Mouse (Mus musculus) midbrain, embryonic 12.5 days (tissue): Measurements from ENCODE around the gene Cd3g. TPM values are rescaled to one million over a fixed set of nuclear protein-coding genes. Genes with fewer than 3 reads are reported as not detected.

Source experiments
- ATAC-seq: fragments of 200-750 bp; cut with Nextera tagmentation; 2 replicates; pipeline ENCODE4 v1.8.0; 2017; ENCODE audit warnings: low read depth, moderate TSS enrichment, moderate library complexity; ENCODE audit not compliant: low FRiP score
- H3K27ac ChIP-seq: fragments of 300-500 bp; sonication (generic); replicated peaks from 2 replicates; pipeline ENCODE4 v1.5.1; 2016; ENCODE audit warnings: mild to moderate bottlenecking
- H3K27me3 ChIP-seq: fragments of 300-500 bp; sonication (generic); 2 replicates; pipeline ENCODE4 v1.6.1; 2016; ENCODE audit warnings: mild to moderate bottlenecking
- H3K36me3 ChIP-seq: fragments of 300-500 bp; sonication (generic); 2 replicates; pipeline ENCODE4 v1.6.1; 2016
- H3K4me1 ChIP-seq: fragments of 300-500 bp; sonication (generic); 2 replicates; pipeline ENCODE4 v1.6.1; 2016
- H3K4me2 ChIP-seq: fragments of 300-500 bp; sonication (generic); replicated peaks from 2 replicates; pipeline ENCODE4 v1.6.1; 2016; ENCODE audit warnings: mild to moderate bottlenecking, moderate library complexity
- H3K4me3 ChIP-seq: fragments of 300-500 bp; sonication (generic); 2 replicates; pipeline ENCODE4 v1.5.1; 2016; ENCODE audit warnings: mild to moderate bottlenecking
- H3K9ac ChIP-seq: fragments of 300-500 bp; sonication (generic); replicated peaks from 2 replicates; pipeline ENCODE4 v1.6.1; 2016; ENCODE audit warnings: mild to moderate bottlenecking, moderate library complexity
- H3K9me3 ChIP-seq: fragments of 300-500 bp; sonication (generic); 2 replicates; pipeline ENCODE4 v1.6.1; 2016; ENCODE audit warnings: mild to moderate bottlenecking
- WGBS: fragments of 180-500 bp; shearing (Covaris S2); methylation state at CpG from one replicate; pipeline ENCODE4 v1.1.7; 2016; 5-methylcytosine and 5-hydroxymethylcytosine counted together
- polyA plus RNA-seq: library from polyadenylated mRNA; unstranded; fragments of >200 nt; fragmentation: Nextera tagmentation; extraction: Ambion mirVana; gene quantifications from 2 replicates; pipeline ENCODE4 v1.2.1, GENCODE M21; 2016

Gene Cd3g
- not detected in 2 replicates for polyA plus RNA-seq

DNA sequence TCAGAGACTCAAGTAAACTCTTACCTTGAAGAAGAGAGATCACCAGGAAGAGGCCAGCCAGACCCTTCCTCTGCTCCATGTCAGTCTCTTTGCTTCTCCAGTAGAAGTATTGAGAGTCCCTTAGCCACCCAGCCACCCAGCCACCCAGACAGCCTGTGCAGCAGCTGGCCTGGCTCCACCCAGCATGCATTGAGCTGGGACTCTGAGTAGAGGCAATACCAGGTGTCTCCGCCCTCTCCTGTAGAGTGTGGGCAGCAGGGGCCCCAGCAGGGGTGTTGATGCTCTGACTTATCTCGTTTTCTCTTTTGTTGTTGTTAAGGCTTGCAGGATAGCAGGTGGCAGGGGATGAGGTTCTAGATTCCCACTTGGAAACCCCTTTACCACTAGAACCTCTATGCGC, at the start of gene Cd3g:
Cd3g (minus strand) TSS at position 190 of the 400 bp plus-strand sequence.
- no peak for ATAC-seq
- no peak within 1 kb of the TSS for H3K27ac ChIP-seq

GRCm38 (mm10) chr9:45027376-45027775, 47.1 kb upstream of the Cd3g start:
- no peak for ATAC-seq
- Histone ChIP-seq H3K27me3 (peaks cover 14% of the 10 kb centered on the region; the same call in 1 of the 2 replicates), H3K4me1 (no peaks in the 10 kb centered on the region), H3K4me3 (no peak overlapping the region), H3K9ac (no peak overlapping the region), H3K9me3 (no peaks in the 10 kb centered on the region), H3K4me2 (no peak overlapping the region), H3K36me3 (no peaks in the 10 kb centered on the region), H3K27ac (no peak overlapping the region)
- 74% methylated on average over 8 of the region's 8 CpGs for WGBS

More for the DNA sequence above, at the start of gene Cd3g:
- Histone ChIP-seq H3K36me3 (no peaks in the 10 kb centered on the region), H3K4me2 (no peak within 1 kb of the TSS), H3K9ac (no peak within 1 kb of the TSS), H3K4me3 (no peak within 1 kb of the TSS), H3K9me3 (no peaks in the 10 kb centered on the region), H3K4me1 (no peaks in the 10 kb centered on the region), H3K27me3 (peaks cover 5% of the 10 kb centered on the region; the same call in 1 of the 2 replicates)
- WGBS = 83% methylated on average over 3 of the region's 3 CpGs

DNA sequence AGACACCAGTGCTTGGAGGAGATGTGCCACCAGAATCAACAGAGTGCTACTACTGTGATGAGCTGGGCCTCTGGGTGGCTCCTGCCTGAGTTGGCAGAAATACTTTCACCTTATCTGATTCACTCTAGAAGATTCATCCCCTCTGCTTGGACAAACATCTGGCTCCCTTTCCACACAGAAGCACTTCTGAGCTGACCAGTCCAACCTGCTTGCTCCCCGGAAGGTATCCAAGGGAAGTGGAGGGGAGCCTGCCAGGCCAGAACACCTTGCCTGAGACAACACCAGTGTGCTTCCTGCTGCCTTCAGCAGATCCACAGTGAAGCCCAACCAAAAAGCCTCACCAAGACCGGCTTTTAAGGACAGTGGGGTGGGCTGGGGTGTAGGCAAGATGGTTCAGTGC, 44.0 kb upstream of the Cd3g start:
- Histone ChIP-seq H3K4me1 (no peaks in the 10 kb centered on the region), H3K27ac (no peak overlapping the region), H3K4me2 (no peak overlapping the region), H3K36me3 (no peaks in the 10 kb centered on the region), H3K4me3 (no peak overlapping the region), H3K9me3 (no peaks in the 10 kb centered on the region), H3K27me3 (peaks cover 5% of the 10 kb centered on the region; the same call in 1 of the 2 replicates), H3K9ac (no peak overlapping the region)
- no peak for ATAC-seq
- 80% methylated on average over 2 of the region's 2 CpGs for WGBS

DNA sequence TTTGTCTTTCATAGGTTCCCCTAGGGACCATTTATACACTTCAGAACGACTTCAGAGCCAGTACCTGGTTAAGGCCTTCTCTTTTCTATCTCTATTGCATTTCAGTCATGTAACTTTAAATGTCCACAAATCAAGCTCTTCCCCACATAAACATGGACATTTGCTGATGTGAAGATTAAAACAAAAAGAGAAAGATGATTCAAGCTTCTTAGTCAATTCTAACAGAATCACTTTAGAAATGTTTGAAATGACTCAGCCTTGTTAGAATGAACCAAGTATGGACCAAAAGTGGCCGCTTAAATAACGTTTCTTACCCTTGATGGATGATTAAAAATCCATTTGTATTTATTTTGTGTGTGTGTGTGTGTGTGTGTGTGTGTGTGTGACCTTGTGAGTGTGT, 43.4 kb upstream of the Cd3g start:
- Histone ChIP-seq H3K4me2 (no peak overlapping the region), H3K9ac (no peak overlapping the region), H3K27me3 (peaks cover 5% of the 10 kb centered on the region; the same call in 1 of the 2 replicates), H3K4me3 (no peak overlapping the region), H3K9me3 (no peaks in the 10 kb centered on the region), H3K27ac (no peak overlapping the region), H3K4me1 (no peaks in the 10 kb centered on the region), H3K36me3 (no peaks in the 10 kb centered on the region)
- ATAC-seq = no peak
- WGBS = 63% methylated on average over 3 of the region's 3 CpGs

GRCm38 (mm10) chr9:45022800-45023199, 42.6 kb upstream of the Cd3g start:
- no peaks in the 10 kb centered on the region for H3K9me3 ChIP-seq
- peaks cover 3% of the 10 kb centered on the region; the same call in 1 of the 2 replicates for H3K27me3 ChIP-seq
- 14% methylated on average over 3 of the region's 3 CpGs for WGBS
- no peak overlapping the region for H3K27ac ChIP-seq
- no peak overlapping the region for H3K4me3 ChIP-seq
- H3K9ac ChIP-seq = no peak overlapping the region
- no peaks in the 10 kb centered on the region for H3K4me1 ChIP-seq
- no peak for ATAC-seq
- no peaks in the 10 kb centered on the region for H3K36me3 ChIP-seq
- no peak overlapping the region for H3K4me2 ChIP-seq

DNA sequence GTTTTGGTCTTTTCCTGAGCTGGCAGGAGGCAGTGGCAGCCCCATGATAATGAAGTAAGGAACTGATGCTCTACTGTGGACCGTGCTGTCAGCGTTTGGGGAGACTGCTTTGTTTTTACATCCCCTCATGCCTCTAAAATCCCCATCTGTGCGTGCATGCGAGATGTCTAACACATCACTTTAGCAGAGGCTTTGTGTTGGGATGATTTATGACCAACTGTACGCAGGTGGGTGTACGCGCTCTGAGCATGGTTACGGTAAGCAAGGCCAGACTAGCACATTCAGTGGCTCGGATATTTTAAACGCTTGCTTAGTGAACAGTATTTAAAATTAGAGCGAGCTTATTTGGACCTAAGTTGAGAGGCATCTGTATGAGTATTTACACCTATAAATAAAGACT, 37.8 kb upstream of the Cd3g start:
- H3K9me3 ChIP-seq = no peaks in the 10 kb centered on the region
- no peaks in the 10 kb centered on the region for H3K27me3 ChIP-seq
- no peak for ATAC-seq
- H3K4me1 ChIP-seq = no peaks in the 10 kb centered on the region
- no peaks in the 10 kb centered on the region for H3K36me3 ChIP-seq
- WGBS = 88% methylated on average over 11 of the region's 11 CpGs
- H3K27ac ChIP-seq = no peak overlapping the region
- no peak overlapping the region for H3K4me2 ChIP-seq
- H3K9ac ChIP-seq = no peak overlapping the region
- H3K4me3 ChIP-seq = no peak overlapping the region

- H3K4me2 ChIP-seq = no peak overlapping the region
- 74% methylated on average over 3 of the region's 3 CpGs for WGBS
- ATAC-seq = no peak
- no peaks in the 10 kb centered on the region for H3K27me3 ChIP-seq
- no peaks in the 10 kb centered on the region for H3K4me1 ChIP-seq
- no peaks in the 10 kb centered on the region for H3K9me3 ChIP-seq
- no peak overlapping the region for H3K9ac ChIP-seq
- no peak overlapping the region for H3K27ac ChIP-seq
- H3K36me3 ChIP-seq = no peaks in the 10 kb centered on the region
- no peak overlapping the region for H3K4me3 ChIP-seq
Observed at GRCm38 (mm10) chr9:45015841-45016240, 35.6 kb upstream of the Cd3g start.

- no peak for ATAC-seq
- Histone ChIP-seq H3K27ac (no peak overlapping the region), H3K27me3 (no peaks in the 10 kb centered on the region), H3K9ac (no peak overlapping the region), H3K4me3 (no peak overlapping the region), H3K4me1 (no peaks in the 10 kb centered on the region), H3K36me3 (no peaks in the 10 kb centered on the region), H3K9me3 (no peaks in the 10 kb centered on the region), H3K4me2 (no peak overlapping the region)
- 36% methylated on average over 2 of the region's 2 CpGs for WGBS
Observed at GRCm38 (mm10) chr9:45014879-45015278, 34.6 kb upstream of the Cd3g start.

DNA sequence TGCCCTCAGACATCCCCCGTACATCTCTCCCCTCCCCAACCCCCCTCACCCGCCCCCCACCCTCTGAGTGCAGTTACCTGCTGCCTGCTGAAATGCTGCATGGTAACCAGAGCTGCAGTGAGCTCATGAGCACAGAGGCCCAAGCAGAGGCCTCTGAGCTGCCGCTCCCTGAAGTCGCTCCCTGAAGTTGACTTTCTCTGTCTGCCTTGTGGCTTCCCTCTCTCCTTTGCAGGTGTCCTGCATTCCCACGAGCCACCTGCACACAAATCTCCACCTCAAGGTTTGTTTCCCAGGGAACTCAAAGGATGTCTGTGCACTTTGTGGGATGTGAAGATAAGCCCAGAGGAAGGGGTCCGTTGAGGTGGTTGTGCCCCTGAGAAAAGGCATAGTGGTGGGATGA, 31.1 kb upstream of the Cd3g start:
- no peaks in the 10 kb centered on the region for H3K9me3 ChIP-seq
- H3K27ac ChIP-seq = no peak overlapping the region
- H3K27me3 ChIP-seq = no peaks in the 10 kb centered on the region
- no peaks in the 10 kb centered on the region for H3K36me3 ChIP-seq
- H3K4me2 ChIP-seq = no peak overlapping the region
- no peak overlapping the region for H3K9ac ChIP-seq
- no peaks in the 10 kb centered on the region for H3K4me1 ChIP-seq
- ATAC-seq = no peak
- H3K4me3 ChIP-seq = no peak overlapping the region
- 51% methylated on average over 6 of the region's 6 CpGs for WGBS

DNA sequence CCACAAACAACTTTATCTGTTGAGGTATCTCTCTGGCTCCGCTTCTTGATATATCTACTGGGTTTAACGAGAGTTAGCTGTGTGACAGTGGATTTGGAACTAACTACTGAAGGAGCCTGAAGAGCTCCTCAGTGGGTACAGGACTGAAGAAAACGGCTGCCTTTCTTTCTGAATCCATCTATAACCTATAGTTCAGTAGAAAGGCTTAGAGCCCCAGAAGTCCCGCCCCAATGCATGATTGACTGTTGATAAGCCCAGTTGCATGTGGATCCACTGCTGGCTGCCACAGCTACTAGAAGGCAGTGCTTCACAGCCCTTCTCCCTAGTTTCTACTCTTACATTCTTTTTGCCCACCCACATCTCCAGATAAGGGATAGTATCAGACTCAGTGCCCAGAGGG, 30.2 kb upstream of the Cd3g start:
- 77% methylated on average over 4 of the region's 4 CpGs for WGBS
- H3K27ac ChIP-seq = no peak overlapping the region
- H3K27me3 ChIP-seq = no peaks in the 10 kb centered on the region
- no peak for ATAC-seq
- H3K4me3 ChIP-seq = no peak overlapping the region
- no peaks in the 10 kb centered on the region for H3K36me3 ChIP-seq
- H3K4me2 ChIP-seq = no peak overlapping the region
- H3K9ac ChIP-seq = no peak overlapping the region
- no peaks in the 10 kb centered on the region for H3K4me1 ChIP-seq
- no peaks in the 10 kb centered on the region for H3K9me3 ChIP-seq

DNA sequence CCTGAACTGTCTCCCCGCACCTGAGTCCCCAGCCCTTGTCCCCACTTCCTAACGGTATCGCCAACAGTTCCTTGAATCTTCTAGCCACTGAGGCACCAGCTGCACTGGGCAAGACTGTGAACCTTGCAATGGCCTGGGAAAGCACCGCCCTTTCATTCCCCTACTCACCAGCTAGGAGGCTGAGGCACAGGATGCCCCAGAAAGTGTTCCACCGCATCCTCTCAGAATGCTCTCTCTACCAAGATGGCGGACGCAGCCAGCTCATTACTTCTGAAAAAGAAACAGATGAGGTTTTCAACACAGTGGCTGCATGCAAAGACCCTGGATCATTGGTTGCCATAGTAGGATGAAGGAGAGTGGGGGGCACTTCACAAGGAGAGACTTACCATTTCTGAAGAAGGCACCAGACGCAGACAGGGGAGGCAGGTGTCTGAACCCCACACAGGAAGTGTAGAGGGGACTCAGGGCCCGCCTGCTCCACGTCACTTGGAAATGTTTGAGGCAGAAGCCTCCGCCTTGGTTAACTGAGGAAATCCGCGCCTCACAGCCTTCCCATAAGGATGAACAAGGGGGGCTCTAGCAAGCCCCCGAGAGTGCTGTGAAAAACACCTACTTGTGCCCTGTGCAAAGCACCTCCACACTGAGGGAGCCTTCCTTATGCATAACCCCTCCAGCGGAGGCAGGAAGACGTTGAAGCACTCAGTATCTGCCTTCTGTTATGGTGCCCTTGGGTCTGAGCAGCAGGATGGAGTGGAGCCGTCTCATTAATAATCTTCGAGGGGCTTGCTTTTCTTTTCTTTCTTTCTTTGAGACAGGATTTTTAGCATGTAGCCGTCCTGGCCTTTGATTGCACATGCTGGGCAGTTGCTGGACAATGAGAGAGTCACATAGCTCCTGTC, 29.2 kb upstream of the Cd3g start, which contains the start of gene Cd3e:
Cd3e (minus strand) TSS at position 448 of the 899 bp plus-strand sequence.
- Histone ChIP-seq H3K4me3 (no peak within 1 kb of the TSS), H3K9ac (no peak within 1 kb of the TSS), H3K9me3 (no peaks in the 10 kb centered on the region), H3K36me3 (no peaks in the 10 kb centered on the region), H3K27me3 (no peaks in the 10 kb centered on the region), H3K27ac (no peak within 1 kb of the TSS), H3K4me1 (no peaks in the 10 kb centered on the region), H3K4me2 (no peak within 1 kb of the TSS)
- WGBS = 82% methylated on average over 19 of the region's 19 CpGs
- ATAC-seq = no peak

DNA sequence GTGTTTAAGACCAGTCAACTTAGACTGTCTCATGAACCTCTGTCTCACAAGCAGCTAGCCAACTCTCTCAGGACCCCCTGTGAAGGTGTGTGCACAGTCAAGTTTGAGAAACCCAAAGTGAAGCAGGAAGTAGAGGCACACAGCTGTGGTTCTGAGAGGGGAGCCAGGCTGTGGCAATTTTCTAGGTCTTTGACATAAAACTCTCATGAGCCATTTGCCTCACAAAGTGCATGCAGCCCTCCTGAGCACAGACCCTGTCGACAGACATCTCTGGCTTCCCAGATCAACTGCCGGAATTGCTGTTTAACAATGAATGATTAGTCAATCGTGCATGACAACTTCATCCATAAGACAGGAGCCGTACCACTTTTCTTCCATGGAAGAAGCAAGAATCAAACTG, 28.1 kb upstream of the Cd3g start:
- H3K27ac ChIP-seq = no peak overlapping the region
- no peak for ATAC-seq
- no peaks in the 10 kb centered on the region for H3K36me3 ChIP-seq
- no peak overlapping the region for H3K9ac ChIP-seq
- 63% methylated on average over 4 of the region's 4 CpGs for WGBS
- no peaks in the 10 kb centered on the region for H3K27me3 ChIP-seq
- no peak overlapping the region for H3K4me3 ChIP-seq
- no peak overlapping the region for H3K4me2 ChIP-seq
- H3K4me1 ChIP-seq = no peaks in the 10 kb centered on the region
- H3K9me3 ChIP-seq = no peaks in the 10 kb centered on the region
